Mouse (Mus musculus) olfactory bulb, adult 2 months (tissue): ENCODE data around the gene Robo2.

ENCODE experiments used
- CTCF ChIP-seq: fragments of 200-500 bp; IDR thresholded peaks from 2 replicates; pipeline ENCODE4 v1.5.1; 2012; ENCODE audit warnings: low read depth, mild to moderate bottlenecking, low read length, moderate library complexity; ENCODE audit not compliant: insufficient read depth
- POLR2A ChIP-seq: fragments of 200-500 bp; IDR thresholded peaks from 2 replicates; pipeline ENCODE4 v1.6.1; 2012; ENCODE audit warnings: mild to moderate bottlenecking, low read depth, low read length, moderate library complexity; ENCODE audit not compliant: insufficient read depth

DNA sequence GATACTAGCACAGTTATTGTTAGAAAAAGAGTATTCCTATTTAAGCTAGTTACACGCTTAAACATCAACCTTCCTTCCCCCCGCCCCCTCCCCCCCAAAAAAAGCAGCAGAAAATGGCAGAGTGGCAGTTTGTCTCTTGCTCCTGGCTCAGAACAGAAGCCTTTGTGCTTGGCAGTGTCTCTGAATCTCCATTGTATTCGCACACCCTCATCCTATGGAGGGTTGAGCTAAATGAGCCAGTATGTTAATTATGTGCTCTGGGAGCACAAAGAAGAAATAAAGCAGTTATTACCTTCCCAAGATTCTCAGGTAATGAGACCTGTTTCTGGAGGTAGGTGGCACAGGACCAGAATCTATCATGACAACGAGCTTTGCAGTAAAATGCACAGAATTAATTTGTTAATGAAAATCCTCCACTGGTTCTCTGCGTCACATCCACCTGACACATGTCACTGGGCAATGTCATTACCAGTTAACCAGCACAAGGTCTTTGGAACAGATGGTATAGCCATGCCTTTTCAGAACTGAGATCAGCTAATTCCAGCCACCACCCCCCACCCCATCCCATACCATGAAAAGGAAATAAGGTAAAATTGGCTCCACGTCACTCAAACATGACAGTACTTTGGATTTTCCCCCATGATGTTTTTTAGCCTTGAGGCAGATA is 177.1 kb downstream of the Robo2 start:
- no peak for TF ChIP-seq CTCF
- TF ChIP-seq POLR2A, result no peak
